Mouse (Mus musculus): ENCODE results near the gene Catsper4.

The Catsper4 gene

DNA sequence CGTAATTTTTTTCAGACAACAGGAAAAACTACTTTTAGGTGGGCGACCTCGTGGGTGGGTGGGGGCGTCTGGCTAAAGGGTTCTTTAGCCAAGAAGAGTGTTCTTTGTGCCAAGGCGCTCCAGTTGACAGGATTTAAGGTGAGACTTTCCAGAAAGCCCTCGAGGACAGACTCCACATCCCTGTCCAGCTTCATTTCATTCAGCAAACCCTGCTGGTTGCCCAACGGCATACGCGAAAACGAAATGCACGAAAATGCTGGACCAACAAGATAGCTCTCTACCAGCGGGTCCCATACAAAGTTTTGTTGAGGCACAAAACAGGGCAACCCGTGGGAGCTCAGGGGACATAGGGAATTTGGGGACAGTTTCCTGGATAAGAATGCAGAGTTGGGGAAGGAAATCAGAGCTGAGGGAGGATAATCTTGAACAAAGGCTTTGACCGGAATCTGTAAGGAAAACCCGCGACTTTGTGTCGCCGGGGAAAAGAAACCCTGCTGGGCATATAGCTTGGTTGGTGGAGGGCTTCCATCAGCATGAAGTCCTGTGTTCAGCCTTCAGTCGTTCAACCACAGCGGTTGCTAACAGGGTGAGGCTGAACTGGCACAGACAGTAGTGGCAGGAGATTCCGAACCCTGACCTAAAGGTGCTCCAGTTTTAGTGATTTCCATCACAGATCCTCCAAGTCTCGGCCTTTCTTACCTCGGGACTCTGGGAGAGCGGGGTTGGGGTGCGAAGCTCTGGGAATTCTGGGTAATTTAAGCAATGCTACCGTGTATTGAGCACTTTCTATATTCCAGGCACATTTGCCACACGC lies 23.1 kb upstream of the Catsper4 start:
- no peak for DNase-seq

DNA sequence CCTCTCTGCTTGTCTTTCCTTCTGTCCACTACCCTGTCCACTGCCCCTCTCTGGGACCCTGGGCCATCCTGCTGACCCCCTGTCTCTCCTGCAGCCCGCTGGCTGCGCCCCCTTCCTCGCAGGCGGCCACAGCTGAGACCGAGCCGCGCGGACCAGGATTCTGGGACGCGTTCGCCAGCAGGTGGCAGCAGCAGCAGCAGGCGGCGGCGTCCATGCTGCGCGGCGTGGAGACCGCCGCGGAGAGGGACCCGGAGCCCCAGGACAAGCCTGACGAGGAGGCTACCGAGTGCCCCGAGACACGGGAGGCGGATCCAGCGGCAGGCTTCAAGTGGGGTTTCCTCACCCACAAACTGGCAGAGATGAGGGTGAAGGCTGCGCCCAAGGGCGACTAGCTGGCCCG lies 22.5 kb upstream of the Catsper4 start:
- DNase-seq, result peak; percentile 94

DNA sequence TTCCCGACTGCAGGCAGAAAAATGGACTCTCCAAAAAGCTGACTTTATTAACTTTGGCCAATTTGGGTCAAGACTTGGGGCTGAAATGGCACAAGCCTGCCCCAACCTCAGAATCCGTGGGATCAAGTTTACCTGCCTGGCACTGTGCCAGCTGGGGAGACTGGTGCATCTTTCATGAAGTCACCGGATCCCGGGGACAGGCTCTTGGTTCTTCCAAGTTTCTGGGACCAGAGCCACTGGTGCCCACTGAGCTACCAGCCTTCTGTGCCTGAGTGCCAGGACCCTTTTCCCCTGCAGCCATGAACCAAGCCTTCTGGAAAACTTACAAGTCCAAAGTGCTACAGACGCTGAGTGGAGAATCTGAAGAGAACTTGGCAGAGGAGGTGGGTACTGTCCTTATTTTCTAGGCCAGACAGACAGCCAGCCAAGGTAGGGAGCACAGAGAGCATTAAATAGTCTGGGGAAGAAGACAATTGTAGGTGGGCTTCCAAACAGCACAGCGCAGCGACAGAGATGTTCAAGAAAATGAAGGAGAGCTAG lies 19.6 kb upstream of the Catsper4 start, which contains the start of gene Gm30191:
TSS of gene Gm30191 (plus strand) at position 217 of the 540 bp plus-strand sequence.
- peak; percentile 90 for DNase-seq

DNA sequence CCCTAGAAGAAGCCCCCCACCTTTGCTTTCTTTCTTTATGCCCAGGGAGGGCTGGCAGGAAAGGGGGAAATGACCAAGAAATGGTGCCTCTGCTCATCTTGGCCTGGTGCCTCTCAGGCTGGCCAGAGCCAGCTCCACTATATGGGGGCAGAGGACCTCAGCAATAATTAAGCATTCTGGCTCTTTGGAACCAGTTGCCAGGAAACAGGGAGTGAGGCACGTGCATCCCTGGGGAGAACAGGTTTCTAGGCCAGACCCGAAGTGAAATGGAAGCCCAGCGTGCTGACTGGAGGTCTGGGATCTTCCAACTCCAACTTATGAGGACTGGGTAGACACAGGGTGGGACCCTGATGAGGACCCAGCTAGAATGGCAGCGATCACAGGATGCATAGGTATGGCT lies 19.1 kb upstream of the Catsper4 start:
- peak; percentile 88 for DNase-seq

DNA sequence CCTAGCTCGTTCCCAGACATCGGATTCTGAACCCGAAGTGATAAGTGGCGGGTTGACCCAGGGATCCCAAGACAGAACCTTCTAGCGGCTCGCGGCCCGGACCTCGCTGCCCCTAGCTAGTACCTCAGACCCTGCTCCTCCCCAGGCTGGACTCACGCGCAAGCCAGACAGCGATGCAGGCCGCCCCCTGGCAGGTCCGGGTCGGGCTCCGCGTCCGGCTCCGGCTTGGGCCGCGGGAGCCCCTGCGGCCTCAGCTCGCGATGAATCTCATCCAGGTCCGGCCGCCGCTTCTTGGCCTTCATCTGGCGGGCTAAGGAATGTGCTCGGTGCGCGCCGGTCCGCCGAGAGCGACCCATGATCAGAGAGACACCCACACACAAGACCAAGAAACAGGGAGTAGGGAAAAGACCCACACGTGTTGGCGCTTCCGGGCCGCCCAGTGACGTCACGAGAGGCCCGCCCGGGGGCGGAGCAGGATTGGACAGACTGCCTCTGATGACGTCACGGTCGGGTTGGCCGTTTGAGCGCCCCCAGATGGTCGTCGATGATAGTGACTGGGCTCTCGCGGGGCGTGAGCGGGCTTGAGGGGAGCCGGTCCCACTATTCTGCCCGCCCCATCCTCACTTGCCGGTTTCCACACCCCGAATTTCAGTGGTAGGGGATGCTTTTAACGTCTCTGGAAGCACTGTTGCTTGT lies 18.1 kb upstream of the Catsper4 start, which contains the start of gene Zfp593:
TSS of gene Zfp593 (minus strand) at position 445 of the 696 bp plus-strand sequence.
- DNase-seq, result peak; percentile 99

DNA sequence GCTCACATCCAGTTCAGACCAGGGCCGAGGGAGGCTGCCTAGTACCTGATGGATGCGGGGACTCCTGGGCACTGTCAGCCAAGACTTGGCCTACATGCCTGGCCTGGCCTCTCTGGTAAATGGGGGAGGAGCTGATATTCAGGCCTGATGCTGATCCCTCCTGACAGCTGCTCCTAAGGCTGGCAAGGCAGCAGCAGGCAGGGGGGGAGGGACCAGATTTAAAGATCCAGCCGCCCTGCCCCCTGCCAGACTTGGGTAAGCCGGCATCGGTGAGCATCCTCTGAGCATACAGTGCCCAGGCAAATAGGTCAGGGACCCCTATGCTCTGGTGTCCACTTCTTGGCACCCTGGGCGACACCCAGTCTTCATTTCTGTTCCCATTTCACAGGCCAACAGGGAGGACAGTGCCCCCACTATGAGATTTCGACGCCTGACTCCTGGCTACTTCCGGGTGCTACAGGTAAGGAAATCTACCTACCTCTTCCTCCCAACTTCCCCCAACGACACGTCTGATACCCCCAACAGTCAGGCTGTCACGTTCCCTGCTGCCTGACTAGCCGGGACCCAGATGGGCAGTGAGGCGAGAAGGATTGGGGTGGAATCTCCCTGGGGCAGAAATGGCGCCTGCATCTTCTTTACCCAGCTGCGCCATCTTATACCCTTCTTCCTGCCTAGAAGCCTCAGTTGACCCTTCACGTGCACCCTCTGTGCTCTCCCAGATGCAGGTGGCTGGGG lies 16.5 kb upstream of the Catsper4 start, which contains the start of gene E130218I03Rik:
TSS of gene E130218I03Rik (plus strand) at position 147 of the 735 bp plus-strand sequence.
- DNase-seq, result no peak

DNA sequence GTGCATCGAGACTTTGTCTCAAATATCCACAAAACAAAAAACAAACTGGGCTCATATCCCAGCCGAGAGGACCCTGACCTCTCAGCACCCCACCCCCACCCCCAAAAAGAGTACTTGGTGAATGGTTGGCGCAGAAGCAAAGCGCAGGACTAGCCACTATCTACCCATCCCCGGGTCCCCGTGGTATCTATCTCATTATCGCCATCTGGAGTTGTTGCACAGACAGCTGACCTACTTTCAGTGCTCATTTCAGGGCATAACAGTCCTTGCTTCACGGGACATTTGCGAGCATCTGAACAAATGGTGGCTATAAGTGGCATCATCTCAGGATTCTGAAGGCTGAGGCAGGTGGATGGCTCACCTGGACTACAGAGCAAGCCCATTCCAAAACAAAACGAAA lies 11.5 kb upstream of the Catsper4 start:
- DNase-seq, result no peak

DNA sequence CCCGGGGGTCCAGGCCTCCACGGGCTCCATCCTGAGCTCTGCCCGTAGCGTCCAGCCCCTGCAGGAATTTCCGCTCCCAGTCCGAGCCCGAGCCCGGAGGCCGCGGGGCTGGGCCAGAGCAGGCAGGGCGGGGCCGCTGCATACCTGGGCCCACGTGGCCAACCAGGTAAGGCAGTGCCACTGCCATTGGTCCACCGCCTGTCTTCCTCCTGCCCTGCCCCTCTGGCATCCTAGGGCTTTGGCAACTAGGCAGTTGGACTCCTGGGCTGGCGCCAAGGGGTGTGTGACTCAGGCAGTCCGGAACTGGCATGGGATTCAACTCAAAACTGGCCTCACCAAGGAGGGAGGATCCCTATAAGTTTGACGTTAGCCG lies 11.1 kb upstream of the Catsper4 start, which contains the start of gene Cnksr1:
TSS of gene Cnksr1 (minus strand) at position 121 of the 373 bp plus-strand sequence.
- DNase-seq, result peak; percentile 97

DNA sequence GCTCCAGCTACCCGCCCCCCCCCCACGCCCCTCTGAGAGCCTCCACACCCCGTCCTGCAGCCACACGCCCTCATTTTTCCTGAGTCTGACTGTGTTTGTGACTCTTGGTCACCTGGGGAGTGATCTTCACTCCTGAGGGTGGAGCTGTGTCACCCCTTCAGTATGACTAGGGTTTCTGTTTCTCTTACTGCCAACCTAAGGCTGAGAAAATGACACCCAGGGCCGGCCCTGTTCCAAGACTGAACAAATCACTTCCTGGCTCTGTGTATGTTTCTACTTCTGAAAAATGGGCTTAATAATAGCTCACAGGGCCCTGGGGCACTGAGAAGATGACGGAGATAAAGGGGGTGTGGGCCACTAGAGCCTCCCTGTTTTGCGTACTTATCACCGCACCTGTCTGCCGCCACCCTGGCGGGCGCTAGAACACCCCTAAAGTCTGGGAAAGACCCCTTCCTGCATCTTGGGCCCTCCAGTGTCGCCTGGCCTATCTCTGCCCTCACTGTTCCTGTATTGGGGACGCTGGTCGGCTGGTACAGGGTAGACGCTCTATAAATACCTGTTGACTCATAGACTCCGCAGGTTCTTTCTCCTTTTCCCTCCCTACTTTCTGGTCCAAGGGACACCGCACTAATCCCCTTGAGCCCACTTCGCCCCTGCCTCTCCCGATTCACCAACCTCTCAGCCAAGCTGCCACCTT lies 10.5 kb upstream of the Catsper4 start:
- DNase-seq, result no peak

DNA sequence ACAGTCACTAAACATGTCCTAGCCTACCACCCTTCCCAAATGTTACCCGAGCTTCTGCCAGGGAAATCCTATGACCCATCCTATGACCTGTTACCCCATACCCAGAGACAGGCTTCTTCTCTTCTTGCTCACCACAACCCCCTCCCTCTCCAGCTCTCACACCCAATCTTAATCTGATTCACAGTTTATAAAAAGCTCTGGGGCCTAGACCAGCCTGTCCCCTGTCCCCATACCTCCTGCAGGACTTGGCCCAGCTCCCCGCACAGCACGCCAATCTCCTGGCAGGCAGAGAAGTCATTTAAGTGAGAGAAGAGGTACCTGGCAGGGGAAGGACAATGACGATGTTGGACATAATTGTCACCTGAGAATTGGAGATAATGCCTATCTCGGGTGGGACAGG lies 7.7 kb upstream of the Catsper4 start:
- DNase-seq, result peak; percentile 94

DNA sequence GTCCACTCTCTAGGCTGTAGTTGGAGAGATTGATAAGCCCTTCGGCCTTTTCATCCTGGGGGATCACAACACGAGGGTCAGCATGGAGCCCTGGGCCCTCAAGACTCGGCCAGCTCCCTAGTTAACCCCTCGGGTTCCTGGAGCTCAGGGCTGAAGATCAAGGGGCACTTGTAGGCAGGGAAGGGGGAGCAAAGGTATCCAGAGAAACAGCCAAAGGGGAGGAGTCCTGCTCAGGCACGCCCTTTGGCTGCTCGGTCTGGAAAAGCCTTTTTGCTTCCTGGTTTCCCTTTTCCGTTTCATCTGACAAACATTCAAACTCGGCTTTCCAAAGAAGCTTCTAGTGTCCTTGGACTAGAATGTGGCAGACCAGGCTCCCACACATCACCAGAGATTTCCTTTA lies 3.2 kb upstream of the Catsper4 start:
- no peak for DNase-seq

DNA sequence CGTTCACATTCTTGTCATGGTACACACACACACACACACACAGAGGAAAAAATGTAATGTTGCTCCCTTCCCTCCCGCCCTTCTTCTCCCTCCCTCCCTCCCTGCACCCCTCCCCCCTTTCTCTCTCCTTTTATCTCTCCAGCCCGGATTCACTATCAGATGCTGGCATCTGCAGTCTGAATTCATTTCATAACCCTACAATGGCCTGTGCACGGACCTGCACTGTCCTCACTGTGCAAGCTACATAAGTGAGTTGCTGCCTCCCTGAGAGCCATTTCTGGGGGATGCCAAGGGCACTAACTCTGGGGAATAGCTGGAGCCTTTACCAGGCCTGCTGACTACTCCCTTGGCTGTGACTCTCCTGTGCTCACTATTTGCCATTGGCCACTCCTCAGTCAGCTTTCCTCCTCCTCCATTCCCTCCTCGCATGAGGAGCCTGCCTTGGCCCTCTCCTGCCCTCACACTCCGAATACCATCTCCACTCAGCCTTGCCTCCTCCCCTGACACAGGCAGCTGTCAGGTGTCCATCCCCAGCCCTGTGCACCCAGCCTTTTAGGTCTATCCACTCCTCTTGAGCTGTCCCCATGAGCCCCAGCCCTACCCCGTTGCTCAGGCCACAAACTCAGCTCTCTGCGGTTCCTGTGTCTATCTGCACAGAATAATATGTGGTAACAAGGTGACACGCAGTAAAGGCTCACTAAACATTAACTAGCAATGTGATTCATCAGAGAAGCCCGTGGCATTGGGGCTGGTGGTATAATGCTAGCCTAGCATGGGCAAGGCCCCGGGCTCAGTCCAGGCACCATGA lies 4.2 kb downstream of the Catsper4 start:
- no peak for DNase-seq

DNA sequence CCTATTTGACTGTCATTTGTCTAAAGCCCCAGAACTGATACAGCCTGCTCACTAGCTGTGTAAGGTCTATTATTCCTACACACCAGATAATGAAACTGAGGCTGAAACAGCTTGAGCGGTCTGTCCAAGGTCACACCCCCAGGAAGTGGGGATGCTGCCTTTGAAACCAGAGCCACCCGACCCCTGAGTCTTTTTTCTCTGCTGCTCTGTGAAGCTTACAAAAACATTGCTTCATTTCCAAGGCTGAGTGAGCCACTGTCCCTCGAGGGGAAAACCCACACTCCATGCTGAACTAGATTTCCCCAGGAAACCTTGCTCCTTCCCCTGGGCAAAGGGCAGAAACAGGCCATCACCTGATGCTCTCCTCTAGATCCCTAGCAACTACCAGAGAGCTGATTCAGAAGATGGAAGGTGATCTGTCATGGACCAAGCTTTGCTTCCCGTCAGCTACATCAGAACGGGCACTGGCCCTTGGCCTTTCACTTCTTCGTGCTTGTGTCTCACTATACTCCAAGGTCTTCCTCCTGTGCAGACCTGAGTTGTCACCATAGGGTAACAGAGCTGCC lies 20.6 kb downstream of the Catsper4 start:
- peak; percentile 68 for DNase-seq

DNA sequence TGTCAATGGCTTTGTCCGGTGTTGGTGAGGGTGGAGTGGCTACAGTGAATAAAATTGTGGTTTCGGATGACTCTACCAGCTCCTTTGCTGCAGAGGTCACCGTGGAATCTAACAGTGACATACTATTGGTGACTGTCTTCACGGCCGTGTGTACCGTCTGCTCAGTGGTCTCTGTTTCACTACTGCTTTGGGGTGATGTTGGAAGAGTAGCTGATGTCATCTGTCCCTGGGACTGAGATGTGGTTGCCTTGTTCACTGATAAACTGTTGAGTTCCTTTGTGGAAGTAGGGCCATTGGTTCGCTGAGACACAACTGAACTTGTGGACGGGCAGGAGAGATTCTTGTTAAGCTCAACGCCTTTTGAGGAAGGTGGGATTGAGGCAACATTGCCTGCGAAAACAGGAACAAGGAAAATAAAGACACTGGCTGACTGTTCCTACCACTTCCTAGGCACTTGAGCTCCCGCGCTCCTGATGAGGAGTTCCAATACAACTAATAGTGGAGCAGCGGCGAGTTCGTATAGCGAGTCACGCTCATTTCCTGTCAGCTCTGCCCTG lies 23.8 kb downstream of the Catsper4 start:
- DNase-seq, result no peak

DNA sequence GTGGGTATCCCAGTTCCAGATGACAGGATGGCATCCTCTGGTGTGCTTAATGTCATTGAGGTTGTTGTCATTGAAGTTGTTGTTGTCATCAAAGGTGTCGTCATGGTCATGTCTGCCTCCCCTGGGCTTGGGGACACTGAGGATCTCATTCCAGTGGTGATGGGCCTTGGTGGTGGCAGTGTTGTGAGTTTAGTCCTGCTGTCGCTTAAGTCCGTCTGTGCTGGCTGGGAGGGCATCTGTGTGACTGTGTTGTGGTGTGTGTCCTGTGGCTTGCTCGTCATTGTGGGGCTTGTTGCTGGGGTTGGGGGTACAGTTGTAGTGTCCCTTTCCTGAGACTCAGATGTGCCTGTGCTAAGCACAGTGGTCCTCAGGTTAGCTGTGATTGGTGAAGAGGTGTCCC lies 24.3 kb downstream of the Catsper4 start, which contains the start of gene Gm7534:
TSS of gene Gm7534 (minus strand) at position 101 of the 400 bp plus-strand sequence.
- peak; percentile 70 for DNase-seq

DNA sequence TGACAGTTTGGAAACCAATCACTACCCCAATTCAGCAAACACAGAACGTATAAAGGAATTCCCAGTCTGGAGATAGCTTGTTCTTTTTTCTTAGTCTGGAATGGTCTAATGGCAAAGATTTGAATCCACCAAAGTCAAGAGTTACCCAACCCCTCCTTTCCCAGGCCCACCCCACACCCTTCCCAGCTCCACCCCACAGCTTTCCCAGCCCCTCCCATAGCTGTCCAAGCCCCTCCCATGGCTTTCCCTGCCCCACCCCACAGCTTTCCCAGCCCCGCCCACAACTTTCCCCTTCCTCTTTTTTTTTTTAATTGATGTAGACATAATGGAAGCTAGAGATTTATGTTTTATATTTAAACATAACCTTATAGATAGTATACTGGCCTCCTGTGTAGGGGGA lies 27.8 kb downstream of the Catsper4 start:
- no peak for DNase-seq

DNA sequence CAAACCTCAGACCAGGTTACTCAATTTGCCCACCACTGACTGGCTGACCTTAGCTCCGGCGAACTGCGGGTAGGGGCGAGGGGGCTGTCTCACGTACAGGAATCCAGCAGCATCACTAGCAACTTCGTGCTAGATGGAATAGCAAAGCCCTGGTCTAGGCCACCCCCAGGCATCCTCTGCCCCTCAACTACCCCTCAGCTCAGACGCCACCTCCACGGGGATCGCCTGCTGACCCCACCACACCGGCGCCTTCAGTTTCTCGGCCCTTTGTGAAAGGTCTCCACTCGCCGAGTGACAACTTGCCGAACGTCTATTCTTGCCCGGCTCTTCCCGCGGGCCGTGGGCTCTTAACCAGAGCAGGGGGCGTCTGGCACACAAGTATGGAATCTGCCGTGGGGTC lies 40.9 kb downstream of the Catsper4 start:
- DNase-seq, result no peak

DNA sequence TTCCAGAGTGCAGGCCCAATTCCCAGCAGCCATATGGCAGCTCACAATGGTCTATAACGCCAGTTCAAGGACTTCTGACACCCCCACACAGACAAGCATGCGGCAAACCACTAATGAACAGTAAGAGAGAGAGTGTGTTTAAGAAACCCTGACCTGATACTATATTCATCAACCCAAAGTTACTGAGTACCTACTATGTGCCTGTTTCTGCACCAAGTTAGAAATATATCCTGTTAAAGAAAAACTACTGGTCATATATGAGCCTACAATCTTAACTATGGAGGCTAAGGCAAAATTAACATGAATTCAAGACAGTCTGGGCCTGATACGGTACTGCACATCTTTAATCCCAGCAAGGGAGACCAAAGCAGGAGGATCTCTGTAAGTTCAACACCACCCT lies 41.6 kb downstream of the Catsper4 start:
- DNase-seq, result no peak

DNA sequence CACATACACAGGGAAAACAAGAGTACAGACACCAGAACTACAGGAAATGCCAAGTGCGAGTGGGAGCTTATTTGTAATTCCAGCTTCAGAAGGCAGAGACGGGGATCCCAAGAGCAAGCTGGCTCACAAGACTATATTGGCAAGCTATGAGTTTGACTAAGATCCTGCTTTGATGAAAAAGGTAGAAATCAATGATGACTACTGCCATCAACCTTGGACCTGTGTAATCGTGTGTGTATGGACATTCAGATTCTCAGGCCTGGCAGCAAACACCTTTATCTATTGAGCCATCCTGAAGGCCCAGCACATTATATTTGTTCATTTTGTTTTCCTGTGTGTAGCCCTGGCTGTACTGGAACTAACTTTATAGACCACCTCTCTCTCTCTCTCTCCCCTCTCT lies 43.5 kb downstream of the Catsper4 start:
- no peak for DNase-seq

DNA sequence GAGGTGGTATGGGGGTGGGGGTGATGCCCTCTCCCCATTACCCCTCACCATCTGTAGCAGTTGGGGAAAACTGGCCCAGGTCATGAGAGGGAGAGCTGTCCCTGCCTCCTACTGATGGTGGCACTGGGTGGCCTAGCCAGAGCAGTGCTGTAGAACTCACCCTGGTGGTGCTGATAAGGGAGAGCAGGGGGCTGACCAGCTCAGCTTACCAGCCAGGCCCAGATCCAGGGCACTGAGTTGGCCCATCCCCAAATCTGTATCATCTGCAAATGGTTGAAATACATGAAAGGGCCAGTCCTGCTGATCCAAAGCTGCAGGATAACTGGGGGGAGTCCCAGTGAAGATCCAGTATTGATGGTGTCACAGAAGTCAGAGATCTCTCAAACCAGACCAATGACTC lies 45.4 kb downstream of the Catsper4 start:
- peak; percentile 85 for DNase-seq

DNA sequence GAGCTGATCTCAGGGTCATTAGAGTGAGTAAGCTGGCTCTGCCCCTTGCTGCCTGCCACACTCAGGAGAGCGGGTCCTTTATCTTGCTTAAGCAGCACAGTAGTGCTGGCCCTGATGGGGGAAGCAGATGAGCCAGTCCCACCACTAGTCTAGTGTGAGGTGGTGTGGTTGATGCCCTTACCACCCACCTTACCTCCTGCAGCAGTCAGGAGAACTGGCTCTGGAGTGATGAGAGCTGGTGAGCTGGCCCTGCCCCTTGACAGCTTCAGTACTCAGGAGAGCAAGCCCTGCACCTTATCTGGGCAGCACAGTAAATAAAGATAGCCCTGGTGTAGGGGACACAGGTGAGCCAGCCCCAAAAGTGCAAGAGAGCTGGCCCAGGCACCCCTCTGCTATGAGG lies 46.1 kb downstream of the Catsper4 start:
- peak; percentile 85 for DNase-seq
